Mouse (Mus musculus): ENCODE data around the gene Gm4181.
"Not testable (repeated sequence)": the region's sequence is repeated elsewhere in the genome, so short reads cannot be mapped to it uniquely, and the experiment has no call there.

The Gm4181 gene

DNA sequence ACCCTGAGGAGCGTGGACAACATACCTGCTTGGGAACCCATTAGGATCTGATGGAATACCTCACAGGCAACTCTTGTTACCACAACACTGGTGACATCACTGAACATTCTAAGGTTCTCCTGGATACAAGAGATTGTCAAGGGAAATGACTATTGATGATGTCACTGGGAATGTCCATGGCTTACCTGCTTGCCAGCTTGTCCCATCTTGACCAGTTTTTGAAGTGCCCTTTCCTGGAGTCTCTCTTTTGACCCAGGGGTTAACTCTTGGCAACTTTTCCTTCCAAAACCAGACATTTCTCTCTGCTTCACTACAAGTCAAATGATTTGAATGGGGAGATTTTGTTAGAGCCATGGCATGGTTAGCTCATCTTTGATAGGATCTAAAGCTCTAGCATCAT is at the start of gene Gm4181:
Gm4181 (minus strand) TSS at position 101 of the 400 bp plus-strand sequence.
- not testable (repeated sequence) for DNase-seq (ENCODE audit: low read depth in 1 of 2, low spot score in 2 of 2)

DNA sequence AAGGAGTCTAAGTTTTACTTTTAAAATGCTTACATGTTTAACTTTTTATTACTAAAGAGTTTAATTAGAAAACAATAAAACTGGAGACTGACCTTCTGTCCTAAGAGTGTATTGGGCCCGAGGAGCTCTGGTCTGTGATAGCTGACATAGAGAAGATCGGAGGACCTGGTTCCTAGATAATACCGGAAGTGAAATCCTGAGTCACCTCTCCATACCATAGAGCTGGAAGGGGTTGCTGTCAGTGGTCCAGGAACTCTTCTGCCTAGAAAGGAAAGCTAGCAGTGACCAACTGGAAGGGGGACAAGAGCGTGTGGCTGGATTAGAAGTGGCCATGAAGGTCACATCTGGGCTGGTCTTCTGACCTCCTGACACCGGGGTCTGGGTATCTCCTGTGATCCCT is 41.8 kb upstream of the Gm4181 start:
- DNase-seq (ENCODE audit: low read depth in 1 of 2, low spot score in 2 of 2), result no peak

DNA sequence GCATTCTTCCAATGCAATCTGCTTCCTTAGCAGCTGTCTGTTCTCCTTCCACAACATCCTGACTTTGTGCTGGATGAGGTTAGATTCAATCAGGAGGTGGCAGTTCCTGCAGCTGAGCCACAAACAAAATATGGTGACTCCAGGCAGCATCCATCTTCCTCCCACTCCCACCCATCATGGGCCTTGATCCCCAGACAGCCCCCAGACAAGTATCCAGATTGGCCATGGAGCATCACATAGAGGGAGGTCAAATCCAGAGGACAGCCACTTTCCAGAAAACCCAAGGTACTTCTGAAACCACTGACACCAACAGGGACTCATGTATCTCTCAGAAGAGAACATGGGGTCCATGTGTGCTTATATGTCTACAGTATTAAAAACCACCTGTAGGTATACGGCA is 3.0 kb downstream of the Gm4181 start:
- DNase-seq (ENCODE audit: low read depth in 1 of 2, low spot score in 2 of 2), result peak; percentile 3 to 13

- DNase-seq (ENCODE audit: low read depth in 1 of 2, low spot score in 2 of 2), result no peak
Observed at GRCm38 (mm10) chr14:51611210-51611609, 24.3 kb downstream of the Gm4181 start, which contains the start of gene Gm17078. Gm17078 (minus strand) TSS chr14:51611310.

GRCm38 (mm10) chr14:51592039-51592438 is 43.4 kb downstream of the Gm4181 start, which contains the start of gene Gm17174:
Gm17174 (minus strand) TSS chr14:51592139.
- DNase-seq (ENCODE audit: low read depth in 1 of 2, low spot score in 2 of 2), result not testable (repeated sequence)

Measured in monocyte, adult 2 months (primary cell).